Mouse (Mus musculus) left cerebral cortex, adult 18-20 months (tissue): Measurements from ENCODE around the gene Xrcc1. TPM values are rescaled to one million over a fixed set of nuclear protein-coding genes. Genes with fewer than 3 reads are reported as not detected.

Experiments
- total RNA-seq, 2 experiments: library from RNA; stranded (reverse); gene quantifications; 2 replicates each; pipeline ENCODE4 v1.2.3; 2021

The Xrcc1 gene
- total RNA-seq, 2 experiments from 2014 or later: 36.4 to 40.1 TPM

Other genes with a start within 250 kb of the Xrcc1 start
- gene Zfp61, start 245.1 kb upstream of the Xrcc1 start, total RNA-seq: 10 to 100 TPM; 19.7 to 21.9 TPM
- gene Zfp94, start 229.6 kb upstream of the Xrcc1 start, total RNA-seq: 10 to 100 TPM; 12.2 to 14.1 TPM
- not detected for gene Tescl, start 212.4 kb upstream of the Xrcc1 start, total RNA-seq
- gene Lypd5, start 197.1 kb upstream of the Xrcc1 start, total RNA-seq: not detected
- under 1 TPM; 0.19 to 0.45 TPM for gene Kcnn4, start 176.0 kb upstream of the Xrcc1 start, total RNA-seq
- 10 to 100 TPM; 40.2 to 43.0 TPM for gene Smg9, start 146.7 kb upstream of the Xrcc1 start, total RNA-seq
- gene Irgc1, start 94.0 kb upstream of the Xrcc1 start, total RNA-seq: under 1 TPM in 1 of 2 experiments, not detected in 1; 0.37 TPM
- gene Plaur, start 83.8 kb upstream of the Xrcc1 start, total RNA-seq: 1 to 10 TPM in 1 of 2 experiments, under 1 TPM in 1; 0.59 to 1.5 TPM
- 100 to 1,000 TPM; 207 to 219 TPM for gene Cadm4, start 64.3 kb upstream of the Xrcc1 start, total RNA-seq
- gene Zfp428, start 39.3 kb upstream of the Xrcc1 start, total RNA-seq: 10 to 100 TPM; 47.7 to 49.3 TPM
- gene AC161166.1, start 33.8 kb upstream of the Xrcc1 start, total RNA-seq: not detected
- 10 to 100 TPM; 71.2 to 78.6 TPM for gene Irgq, start 15.6 kb upstream of the Xrcc1 start, total RNA-seq
- not detected for gene Pinlyp, start 171 bp upstream of the Xrcc1 start, total RNA-seq
- gene Ethe1, start 41.3 kb downstream of the Xrcc1 start, total RNA-seq: 10 to 100 TPM; 15.4 to 18.2 TPM
- 1 to 10 TPM; 6.9 to 7.3 TPM for gene Zfp575, start 41.4 kb downstream of the Xrcc1 start, total RNA-seq
- gene Phldb3, start 64.5 kb downstream of the Xrcc1 start, total RNA-seq: under 1 TPM in 1 of 2 experiments, not detected in 1; 0.21 TPM
- gene Lypd3, start 90.3 kb downstream of the Xrcc1 start, total RNA-seq: under 1 TPM in 1 of 2 experiments, not detected in 1; 0.21 TPM
- gene Tex101, start 130.4 kb downstream of the Xrcc1 start, total RNA-seq: not detected
- not detected for gene BC049730, start 163.0 kb downstream of the Xrcc1 start, total RNA-seq
- not detected for gene Gm4763, start 180.6 kb downstream of the Xrcc1 start, total RNA-seq
- gene Cd177, start 214.0 kb downstream of the Xrcc1 start, total RNA-seq: not detected
- gene Ceacam10, start 230.9 kb downstream of the Xrcc1 start, total RNA-seq: not detected